Mouse (Mus musculus) neural tube, embryonic 13.5 days (tissue): ENCODE data around the gene Slc9a9. TPM values are rescaled to one million over a fixed set of nuclear protein-coding genes. Genes with fewer than 3 reads are reported as not detected.
A peak's percentile ranks its signal among the peaks of the same experiment; 100 is the strongest.

Experiments used
- ATAC-seq: fragments of 200-750 bp; cut with Nextera tagmentation; 2 replicates; pipeline ENCODE4 v1.8.0; 2017; ENCODE audit warnings: low read depth, mild to moderate bottlenecking, moderate TSS enrichment, moderate library complexity
- H3K27ac ChIP-seq: fragments of 300-500 bp; sonication (generic); replicated peaks from 2 replicates; pipeline ENCODE4 v1.5.1; 2015; ENCODE audit warnings: moderate library complexity, mild to moderate bottlenecking, inconsistent platforms
- H3K27me3 ChIP-seq: fragments of 300-500 bp; sonication (generic); 2 replicates; pipeline ENCODE4 v1.6.1; 2015; ENCODE audit warnings: mild to moderate bottlenecking, inconsistent platforms
- H3K36me3 ChIP-seq: fragments of 300-500 bp; sonication (generic); 2 replicates; pipeline ENCODE4 v1.6.1; 2015; ENCODE audit warnings: mild to moderate bottlenecking, inconsistent platforms
- H3K4me1 ChIP-seq: fragments of 300-500 bp; sonication (generic); replicated peaks from 2 replicates; pipeline ENCODE4 v1.6.1; 2015; ENCODE audit warnings: inconsistent platforms
- H3K4me2 ChIP-seq: fragments of 300-500 bp; sonication (generic); 2 replicates; pipeline ENCODE4 v1.6.1; 2015; ENCODE audit warnings: inconsistent platforms, mild to moderate bottlenecking, moderate library complexity
- H3K4me3 ChIP-seq: fragments of 300-500 bp; sonication (generic); 2 replicates; pipeline ENCODE4 v1.5.1; 2015; ENCODE audit warnings: mild to moderate bottlenecking, inconsistent platforms
- H3K9ac ChIP-seq: fragments of 300-500 bp; sonication (generic); 2 replicates; pipeline ENCODE4 v1.6.1; 2015; ENCODE audit warnings: moderate library complexity, mild to moderate bottlenecking, inconsistent platforms
- H3K9me3 ChIP-seq: fragments of 300-500 bp; sonication (generic); 2 replicates; pipeline ENCODE4 v1.6.1; 2016; ENCODE audit warnings: inconsistent platforms
- WGBS: fragments of 180-500 bp; shearing (Covaris S2); methylation state at CpG from one replicate; pipeline ENCODE4 v1.1.7; 2015; 5-methylcytosine and 5-hydroxymethylcytosine counted together
- polyA plus RNA-seq: library from polyadenylated mRNA; unstranded; fragments of >200 nt; fragmentation: Nextera tagmentation; extraction: Ambion mirVana; gene quantifications from 2 replicates; pipeline ENCODE4 v1.2.1, GENCODE M21; 2015

Slc9a9 gene
- polyA plus RNA-seq, 1 experiment from 2014 or later, result 13.9 TPM

GRCm38 (mm10) chr9:94687203-94687859, 17.6 kb downstream of the Slc9a9 start:
- Histone ChIP-seq H3K27me3 (no peaks in the 10 kb centered on the region), H3K4me1 (peaks cover 8% of the 10 kb centered on the region), H3K4me2 (no peak overlapping the region), H3K9me3 (no peaks in the 10 kb centered on the region), H3K36me3 (no peaks in the 10 kb centered on the region), H3K27ac (no peak overlapping the region), H3K4me3 (no peak overlapping the region), H3K9ac (no peak overlapping the region)
- 100% methylated on average over 1 of the region's 1 CpGs for WGBS
- ATAC-seq, result no peak

GRCm38 (mm10) chr9:94691311-94692087, 21.8 kb downstream of the Slc9a9 start:
- Histone ChIP-seq H3K36me3 (no peaks in the 10 kb centered on the region), H3K9ac (no peak overlapping the region), H3K4me3 (no peak overlapping the region), H3K9me3 (no peaks in the 10 kb centered on the region), H3K27ac (peak overlapping the region; percentile 24; the same call in 1 of the 2 replicates), H3K4me2 (no peak overlapping the region), H3K4me1 (peaks cover 10% of the 10 kb centered on the region), H3K27me3 (no peaks in the 10 kb centered on the region)
- WGBS, result 36% methylated on average over 10 of the region's 10 CpGs
- ATAC-seq, result no peak

- Histone ChIP-seq H3K4me2 (no peak overlapping the region), H3K9me3 (no peaks in the 10 kb centered on the region), H3K4me1 (peaks cover 10% of the 10 kb centered on the region)
These were observed 22.4 kb downstream of the Slc9a9 start for GRCm38 (mm10) chr9:94692122-94692521.

GRCm38 (mm10) chr9:94694243-94694642, 24.5 kb downstream of the Slc9a9 start:
- Histone ChIP-seq H3K4me1 (peaks cover 10% of the 10 kb centered on the region), H3K9ac (no peak overlapping the region), H3K27me3 (no peaks in the 10 kb centered on the region), H3K4me3 (no peak overlapping the region), H3K36me3 (no peaks in the 10 kb centered on the region), H3K9me3 (no peaks in the 10 kb centered on the region), H3K4me2 (no peak overlapping the region), H3K27ac (no peak overlapping the region)
- ATAC-seq, result no peak
- 89% methylated on average over 4 of the region's 4 CpGs for WGBS

More at GRCm38 (mm10) chr9:94692122-94692521, 22.4 kb downstream of the Slc9a9 start:
- no peak for ATAC-seq
- Histone ChIP-seq H3K36me3 (no peaks in the 10 kb centered on the region), H3K4me3 (no peak overlapping the region), H3K27ac (peak overlapping the region; percentile 24; the same call in 1 of the 2 replicates), H3K9ac (no peak overlapping the region), H3K27me3 (no peaks in the 10 kb centered on the region)
- WGBS, result 30% methylated on average over 7 of the region's 7 CpGs

GRCm38 (mm10) chr9:94694983-94695382, 25.3 kb downstream of the Slc9a9 start:
- Histone ChIP-seq H3K27ac (no peak overlapping the region), H3K9ac (no peak overlapping the region), H3K4me3 (no peak overlapping the region), H3K9me3 (no peaks in the 10 kb centered on the region), H3K36me3 (no peaks in the 10 kb centered on the region), H3K4me1 (peaks cover 10% of the 10 kb centered on the region), H3K4me2 (no peak overlapping the region), H3K27me3 (no peaks in the 10 kb centered on the region)
- WGBS, result 81% methylated on average over 3 of the region's 3 CpGs
- no peak for ATAC-seq

GRCm38 (mm10) chr9:94696539-94697079, 26.9 kb downstream of the Slc9a9 start:
- Histone ChIP-seq H3K27me3 (no peaks in the 10 kb centered on the region), H3K36me3 (no peaks in the 10 kb centered on the region), H3K9ac (no peak overlapping the region), H3K4me3 (no peak overlapping the region), H3K9me3 (no peaks in the 10 kb centered on the region), H3K27ac (0 out of 2 replicates have a peak overlapping the region, but pooled peaks have one; percentile 14), H3K4me2 (no peak overlapping the region), H3K4me1 (peaks cover 18% of the 10 kb centered on the region)
- ATAC-seq, result no peak
- WGBS, result 80% methylated on average over 9 of the region's 9 CpGs

- 0 out of 2 replicates have a peak, but pooled peaks cover 9% of the 10 kb centered on the region for H3K4me1 ChIP-seq
- H3K36me3 ChIP-seq, result no peaks in the 10 kb centered on the region
- WGBS, result 81% methylated on average over 2 of the region's 2 CpGs
- H3K4me2 ChIP-seq, result no peak overlapping the region
- ATAC-seq, result no peak
- H3K27me3 ChIP-seq, result no peaks in the 10 kb centered on the region
- H3K9ac ChIP-seq, result no peak overlapping the region
- no peaks in the 10 kb centered on the region for H3K9me3 ChIP-seq
- H3K4me3 ChIP-seq, result no peak overlapping the region
- no peak overlapping the region for H3K27ac ChIP-seq
These were observed 28.5 kb downstream of the Slc9a9 start for GRCm38 (mm10) chr9:94698175-94698574.

GRCm38 (mm10) chr9:94700549-94700948, 30.8 kb downstream of the Slc9a9 start:
- Histone ChIP-seq H3K9ac (no peak overlapping the region), H3K36me3 (no peaks in the 10 kb centered on the region), H3K4me3 (no peak overlapping the region), H3K27me3 (no peaks in the 10 kb centered on the region), H3K4me2 (no peak overlapping the region), H3K9me3 (no peaks in the 10 kb centered on the region), H3K27ac (0 out of 2 replicates have a peak overlapping the region, but pooled peaks have one; percentile 20), H3K4me1 (0 out of 2 replicates have a peak, but pooled peaks cover 9% of the 10 kb centered on the region)
- ATAC-seq, result peak; percentile 62; the same call in 1 of the 2 replicates
- whole genome bisulfite sequencing, result 55% methylated on average over 1 of the region's 1 CpGs

GRCm38 (mm10) chr9:94701193-94701869, 31.6 kb downstream of the Slc9a9 start:
- H3K27me3 ChIP-seq, result no peaks in the 10 kb centered on the region
- 55% methylated on average over 6 of the region's 6 CpGs for WGBS
- peak overlapping the region; percentile 20 for H3K27ac ChIP-seq
- H3K4me2 ChIP-seq, result no peak overlapping the region
- ATAC-seq, result peak; percentile 44
- H3K4me3 ChIP-seq, result no peak overlapping the region
- H3K4me1 ChIP-seq, result 0 out of 2 replicates have a peak, but pooled peaks cover 9% of the 10 kb centered on the region
- H3K36me3 ChIP-seq, result no peaks in the 10 kb centered on the region
- H3K9me3 ChIP-seq, result no peaks in the 10 kb centered on the region
- no peak overlapping the region for H3K9ac ChIP-seq

GRCm38 (mm10) chr9:94701965-94702634, 32.4 kb downstream of the Slc9a9 start:
- no peak overlapping the region for H3K4me3 ChIP-seq
- no peaks in the 10 kb centered on the region for H3K27me3 ChIP-seq
- 0 out of 2 replicates have a peak, but pooled peaks cover 9% of the 10 kb centered on the region for H3K4me1 ChIP-seq
- 57% methylated on average over 10 of the region's 10 CpGs for WGBS
- H3K9ac ChIP-seq, result no peak overlapping the region
- ATAC-seq, result no peak
- H3K27ac ChIP-seq, result no peak overlapping the region
- no peak overlapping the region for H3K4me2 ChIP-seq
- H3K36me3 ChIP-seq, result no peaks in the 10 kb centered on the region
- H3K9me3 ChIP-seq, result no peaks in the 10 kb centered on the region

- Histone ChIP-seq H3K4me3 (no peak overlapping the region), H3K9me3 (no peaks in the 10 kb centered on the region), H3K4me2 (no peak overlapping the region), H3K36me3 (no peaks in the 10 kb centered on the region), H3K4me1 (0 out of 2 replicates have a peak, but pooled peaks cover 9% of the 10 kb centered on the region), H3K9ac (no peak overlapping the region), H3K27ac (no peak overlapping the region), H3K27me3 (no peaks in the 10 kb centered on the region)
- ATAC-seq, result no peak
- WGBS, result 84% methylated on average over 9 of the region's 9 CpGs
These were observed 35.5 kb downstream of the Slc9a9 start for GRCm38 (mm10) chr9:94704986-94705757.
